Mouse (Mus musculus) neural tube, embryonic 13.5 days (tissue): ENCODE measurements around the gene Upk2. TPM values are rescaled to one million over a fixed set of nuclear protein-coding genes. Genes with fewer than 3 reads are reported as not detected.
"Not testable (repeated sequence)": the region's sequence is repeated elsewhere in the genome, so short reads cannot be mapped to it uniquely, and the experiment has no call there.

Source experiments
- ATAC-seq: fragments of 200-750 bp; cut with Nextera tagmentation; 2 replicates; pipeline ENCODE4 v1.8.0; 2017; ENCODE audit warnings: low read depth, mild to moderate bottlenecking, moderate TSS enrichment, moderate library complexity
- H3K27ac ChIP-seq: fragments of 300-500 bp; sonication (generic); replicated peaks from 2 replicates; pipeline ENCODE4 v1.5.1; 2015; ENCODE audit warnings: moderate library complexity, mild to moderate bottlenecking, inconsistent platforms
- H3K27me3 ChIP-seq: fragments of 300-500 bp; sonication (generic); 2 replicates; pipeline ENCODE4 v1.6.1; 2015; ENCODE audit warnings: mild to moderate bottlenecking, inconsistent platforms
- H3K36me3 ChIP-seq: fragments of 300-500 bp; sonication (generic); 2 replicates; pipeline ENCODE4 v1.6.1; 2015; ENCODE audit warnings: mild to moderate bottlenecking, inconsistent platforms
- H3K4me1 ChIP-seq: fragments of 300-500 bp; sonication (generic); replicated peaks from 2 replicates; pipeline ENCODE4 v1.6.1; 2015; ENCODE audit warnings: inconsistent platforms
- H3K4me2 ChIP-seq: fragments of 300-500 bp; sonication (generic); 2 replicates; pipeline ENCODE4 v1.6.1; 2015; ENCODE audit warnings: inconsistent platforms, mild to moderate bottlenecking, moderate library complexity
- H3K4me3 ChIP-seq: fragments of 300-500 bp; sonication (generic); 2 replicates; pipeline ENCODE4 v1.5.1; 2015; ENCODE audit warnings: mild to moderate bottlenecking, inconsistent platforms
- H3K9ac ChIP-seq: fragments of 300-500 bp; sonication (generic); 2 replicates; pipeline ENCODE4 v1.6.1; 2015; ENCODE audit warnings: moderate library complexity, mild to moderate bottlenecking, inconsistent platforms
- H3K9me3 ChIP-seq: fragments of 300-500 bp; sonication (generic); 2 replicates; pipeline ENCODE4 v1.6.1; 2016; ENCODE audit warnings: inconsistent platforms
- WGBS: fragments of 180-500 bp; shearing (Covaris S2); methylation state at CpG from one replicate; pipeline ENCODE4 v1.1.7; 2015; 5-methylcytosine and 5-hydroxymethylcytosine counted together
- polyA plus RNA-seq: library from polyadenylated mRNA; unstranded; fragments of >200 nt; fragmentation: Nextera tagmentation; extraction: Ambion mirVana; gene quantifications from 2 replicates; pipeline ENCODE4 v1.2.1, GENCODE M21; 2015

Upk2 gene
- polyA plus RNA-seq, 1 experiment from 2014 or later, result not detected

- H3K27ac ChIP-seq, result peak overlapping the region; percentile 97
- H3K9ac ChIP-seq, result peak overlapping the region; percentile 85
- H3K4me3 ChIP-seq, result peak overlapping the region; percentile 72
- H3K4me1 ChIP-seq, result peaks cover 29% of the 10 kb centered on the region
- no peaks in the 10 kb centered on the region for H3K9me3 ChIP-seq
- no peak for ATAC-seq
- no peaks in the 10 kb centered on the region for H3K36me3 ChIP-seq
- WGBS, result 7% methylated on average over 24 of the region's 24 CpGs
- H3K4me2 ChIP-seq, result peak overlapping the region; percentile 93
- no peaks in the 10 kb centered on the region for H3K27me3 ChIP-seq
Observed at GRCm38 (mm10) chr9:44477339-44478228, 22.8 kb upstream of the Upk2 start.

DNA sequence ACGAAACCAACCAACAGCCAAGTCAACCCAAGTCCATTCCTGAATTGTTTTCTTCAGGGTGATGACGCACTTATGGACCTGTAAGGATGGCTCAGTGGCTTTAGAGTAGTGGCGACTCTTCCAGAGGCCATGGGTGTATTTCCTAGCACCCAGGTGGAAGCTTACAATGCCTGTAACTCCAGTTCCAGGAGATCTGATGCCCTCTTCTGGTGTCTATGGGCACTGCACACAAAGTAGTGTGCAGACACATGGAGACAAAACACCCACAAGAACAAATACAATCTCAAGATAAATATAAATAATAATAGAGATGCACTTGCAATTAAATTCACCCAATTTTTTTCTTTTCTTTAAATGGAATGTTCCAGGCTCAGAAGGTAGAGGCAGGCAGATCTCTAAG lies 21.2 kb upstream of the Upk2 start:
- no peak overlapping the region for H3K9ac ChIP-seq
- no peak overlapping the region for H3K27ac ChIP-seq
- no peak for ATAC-seq
- no peak overlapping the region for H3K4me3 ChIP-seq
- WGBS, result 91% methylated on average over 3 of the region's 3 CpGs
- peaks cover 22% of the 10 kb centered on the region for H3K4me1 ChIP-seq
- H3K9me3 ChIP-seq, result no peaks in the 10 kb centered on the region
- H3K27me3 ChIP-seq, result no peaks in the 10 kb centered on the region
- no peak overlapping the region for H3K4me2 ChIP-seq
- no peaks in the 10 kb centered on the region for H3K36me3 ChIP-seq

DNA sequence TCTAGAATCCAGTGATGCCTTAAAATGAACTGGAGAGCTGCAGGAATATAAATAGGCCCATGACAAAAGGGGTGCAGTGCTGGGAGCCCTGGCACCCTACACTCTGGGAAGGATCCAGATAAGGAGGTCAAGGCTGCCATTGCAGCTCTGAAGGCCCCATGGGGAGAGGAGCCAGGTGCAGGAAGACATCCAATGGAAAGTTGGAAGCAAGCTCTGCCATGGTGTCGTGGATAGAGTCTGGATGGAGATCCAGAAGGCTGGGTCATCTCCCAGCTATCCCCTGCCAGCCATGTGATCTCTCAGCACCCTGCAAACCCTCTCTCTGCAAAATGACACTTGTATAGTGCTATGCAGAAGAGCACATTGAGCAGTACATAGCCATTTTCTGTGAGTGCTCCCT lies 19.6 kb upstream of the Upk2 start:
- no peak for ATAC-seq
- H3K27me3 ChIP-seq, result no peaks in the 10 kb centered on the region
- H3K4me2 ChIP-seq, result no peak overlapping the region
- no peak overlapping the region for H3K27ac ChIP-seq
- no peaks in the 10 kb centered on the region for H3K36me3 ChIP-seq
- no peak overlapping the region for H3K9ac ChIP-seq
- H3K4me3 ChIP-seq, result no peak overlapping the region
- 29% methylated on average over 1 of the region's 1 CpGs for WGBS
- peaks cover 11% of the 10 kb centered on the region for H3K4me1 ChIP-seq
- no peaks in the 10 kb centered on the region for H3K9me3 ChIP-seq

DNA sequence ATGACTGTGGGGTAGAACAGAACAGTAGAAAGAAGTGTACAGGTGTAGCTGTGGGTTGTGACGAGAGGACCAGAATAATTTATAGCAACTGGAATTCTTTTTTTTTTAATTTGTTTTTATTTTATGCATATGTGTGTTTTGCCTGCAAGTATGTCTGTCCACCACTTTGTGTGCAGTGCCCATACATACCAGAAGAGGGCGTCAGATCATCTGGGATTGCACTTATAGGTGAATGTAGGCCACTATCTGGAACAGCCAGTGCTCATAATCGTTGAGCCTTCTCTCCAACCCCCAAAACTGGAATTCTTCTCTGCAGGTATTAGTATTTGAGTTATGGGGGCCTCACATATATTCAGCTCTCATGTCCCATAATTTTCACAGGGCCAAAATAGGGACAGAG lies 18.4 kb upstream of the Upk2 start:
- H3K9ac ChIP-seq, result no peak overlapping the region
- 62% methylated on average over 3 of the region's 3 CpGs for WGBS
- no peak for ATAC-seq
- H3K9me3 ChIP-seq, result no peaks in the 10 kb centered on the region
- H3K4me2 ChIP-seq, result no peak overlapping the region
- H3K27ac ChIP-seq, result no peak overlapping the region
- no peaks in the 10 kb centered on the region for H3K36me3 ChIP-seq
- H3K27me3 ChIP-seq, result no peaks in the 10 kb centered on the region
- H3K4me1 ChIP-seq, result peaks cover 17% of the 10 kb centered on the region
- no peak overlapping the region for H3K4me3 ChIP-seq

- Histone ChIP-seq H3K27ac (no peak overlapping the region), H3K9ac (no peak overlapping the region)
- WGBS, result 47% methylated on average over 2 of the region's 2 CpGs
Observed at GRCm38 (mm10) chr9:44468800-44469199, 14.0 kb upstream of the Upk2 start.

DNA sequence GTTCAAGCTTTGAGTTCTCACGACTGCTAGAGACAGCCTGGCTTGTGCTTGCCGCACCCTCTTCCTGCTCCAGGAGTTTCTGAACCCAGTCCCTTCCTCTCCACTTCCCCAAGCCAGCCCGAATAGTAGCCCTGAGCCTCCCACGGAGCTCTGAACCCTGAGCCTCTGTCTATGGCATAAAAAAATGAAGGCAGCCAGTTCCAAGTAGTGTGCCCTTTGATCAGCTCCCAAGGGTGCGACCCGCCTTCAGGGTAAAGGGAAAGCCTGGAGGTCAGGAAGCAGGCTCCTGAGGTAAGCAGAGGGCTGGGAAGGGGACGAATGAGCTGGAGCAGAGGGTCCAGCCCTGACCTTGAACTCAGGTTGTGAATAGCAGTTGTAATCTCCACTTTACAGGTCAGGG lies 13.4 kb upstream of the Upk2 start:
- Histone ChIP-seq H3K27me3 (no peaks in the 10 kb centered on the region), H3K9me3 (no peaks in the 10 kb centered on the region), H3K36me3 (no peaks in the 10 kb centered on the region), H3K4me3 (no peak overlapping the region), H3K9ac (no peak overlapping the region), H3K27ac (no peak overlapping the region), H3K4me1 (peaks cover 7% of the 10 kb centered on the region; the same call in 1 of the 2 replicates), H3K4me2 (no peak overlapping the region)
- WGBS, result 65% methylated on average over 7 of the region's 7 CpGs
- no peak for ATAC-seq

More at GRCm38 (mm10) chr9:44468800-44469199, 14.0 kb upstream of the Upk2 start:
- H3K4me3 ChIP-seq, result no peak overlapping the region
- H3K27me3 ChIP-seq, result no peaks in the 10 kb centered on the region
- no peak for ATAC-seq
- H3K4me1 ChIP-seq, result peaks cover 7% of the 10 kb centered on the region; the same call in 1 of the 2 replicates
- H3K36me3 ChIP-seq, result no peaks in the 10 kb centered on the region
- H3K9me3 ChIP-seq, result no peaks in the 10 kb centered on the region
- H3K4me2 ChIP-seq, result no peak overlapping the region

- 87% methylated on average over 5 of the region's 5 CpGs for WGBS
- H3K9me3 ChIP-seq, result no peaks in the 10 kb centered on the region
- no peak overlapping the region for H3K4me3 ChIP-seq
- no peak overlapping the region for H3K4me2 ChIP-seq
- H3K27ac ChIP-seq, result no peak overlapping the region
- no peak for ATAC-seq
- no peak overlapping the region for H3K9ac ChIP-seq
- H3K36me3 ChIP-seq, result no peaks in the 10 kb centered on the region
- H3K4me1 ChIP-seq, result peaks cover 14% of the 10 kb centered on the region
- no peaks in the 10 kb centered on the region for H3K27me3 ChIP-seq
Observed at GRCm38 (mm10) chr9:44461950-44462349, 7.2 kb upstream of the Upk2 start.

DNA sequence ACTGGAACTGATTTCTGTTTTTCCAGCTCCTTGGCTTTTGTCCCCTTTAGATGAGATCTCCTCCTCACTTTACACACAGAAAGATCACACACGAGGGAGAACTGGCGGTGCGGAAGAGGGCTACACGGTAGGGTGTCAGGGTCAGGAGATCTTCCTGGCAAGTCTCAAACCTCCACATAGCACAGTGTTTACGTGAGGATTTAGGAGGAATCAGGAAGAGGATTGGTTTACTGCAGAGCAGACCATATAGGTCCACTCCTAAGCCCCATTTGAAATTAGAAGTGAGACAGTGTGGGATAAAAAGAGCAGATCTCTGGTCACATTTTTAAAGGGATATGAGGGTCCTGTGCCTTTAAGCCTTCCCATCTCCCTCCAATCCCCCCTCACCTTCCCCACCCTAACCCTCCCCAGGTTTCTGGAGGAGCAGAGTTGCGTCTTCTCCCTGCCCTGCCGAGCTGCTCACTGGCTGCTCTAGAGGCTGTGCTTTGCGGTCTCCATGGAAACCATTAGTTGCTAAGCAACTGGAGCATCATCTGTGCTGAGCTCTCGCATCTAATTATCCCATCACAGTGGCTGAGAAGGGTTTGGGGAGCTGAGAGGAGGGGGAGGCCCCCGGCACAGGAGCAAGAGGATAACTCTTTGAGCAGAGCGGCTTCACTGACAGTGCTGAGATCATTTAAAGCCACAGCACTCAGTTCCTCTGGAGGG lies 2.4 kb upstream of the Upk2 start:
- Histone ChIP-seq H3K4me3 (peak overlapping the region; percentile 4; the same call in 1 of the 2 replicates), H3K27ac (peak overlapping the region; percentile 95), H3K9me3 (no peaks in the 10 kb centered on the region), H3K27me3 (peaks cover 16% of the 10 kb centered on the region), H3K9ac (peak overlapping the region; percentile 56), H3K4me1 (peaks cover 36% of the 10 kb centered on the region), H3K36me3 (no peaks in the 10 kb centered on the region), H3K4me2 (peak overlapping the region; percentile 49)
- ATAC-seq, result peak; percentile 97
- WGBS, result 2% methylated on average over 11 of the region's 11 CpGs

DNA sequence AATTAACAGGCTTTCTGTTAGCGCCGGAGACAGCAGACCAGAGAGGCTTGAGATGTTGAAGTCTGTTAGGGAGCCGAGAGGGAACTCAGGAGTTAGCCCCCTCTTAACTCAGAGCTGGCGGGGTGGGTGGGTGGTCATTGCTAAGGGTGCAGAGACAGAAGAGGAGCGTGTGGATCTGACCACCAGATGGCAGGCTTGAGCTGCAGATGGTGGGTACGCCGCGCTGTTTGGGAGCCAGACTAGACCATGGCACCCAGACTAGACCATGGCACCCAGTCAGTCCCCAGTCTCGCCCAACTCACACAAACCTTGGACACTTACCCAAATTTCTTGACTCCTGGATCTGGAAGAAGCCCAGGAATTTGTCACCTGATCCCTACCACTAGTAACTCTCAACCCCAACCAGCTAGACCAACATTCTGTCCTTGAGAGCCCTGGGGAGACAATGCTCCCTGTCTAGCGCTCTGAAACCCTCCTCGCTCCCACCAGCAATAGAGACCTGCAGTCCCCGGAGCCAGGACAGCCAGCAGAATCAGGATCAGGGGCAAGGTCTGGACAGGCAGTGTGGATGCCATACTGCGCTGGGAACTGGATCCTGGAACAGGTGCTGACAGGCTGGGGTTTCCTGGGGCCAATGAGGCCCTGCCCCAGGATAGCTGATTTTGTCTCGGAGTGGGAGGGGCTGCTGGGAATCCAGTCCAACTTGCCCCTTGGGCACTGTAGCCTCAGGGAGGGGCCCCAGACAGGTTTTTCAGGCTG lies 465 bp downstream of the Upk2 start:
- Histone ChIP-seq H3K36me3 (no peaks in the 10 kb centered on the region), H3K9ac (peak overlapping the region; percentile 38), H3K27me3 (peaks cover 16% of the 10 kb centered on the region), H3K4me2 (no peak overlapping the region), H3K4me1 (peaks cover 36% of the 10 kb centered on the region), H3K9me3 (no peaks in the 10 kb centered on the region), H3K4me3 (no peak overlapping the region), H3K27ac (no peak overlapping the region)
- ATAC-seq, result peak; percentile 72
- WGBS, result 9% methylated on average over 14 of the region's 14 CpGs

- peaks cover 16% of the 10 kb centered on the region for H3K27me3 ChIP-seq
- no peak overlapping the region for H3K4me2 ChIP-seq
- H3K4me1 ChIP-seq, result peaks cover 7% of the 10 kb centered on the region
- H3K27ac ChIP-seq, result no peak overlapping the region
- no peak overlapping the region for H3K4me3 ChIP-seq
- H3K9ac ChIP-seq, result no peak overlapping the region
- no peak for ATAC-seq
- no peaks in the 10 kb centered on the region for H3K9me3 ChIP-seq
- no peaks in the 10 kb centered on the region for H3K36me3 ChIP-seq
Observed at GRCm38 (mm10) chr9:44450387-44450786, 4.4 kb downstream of the Upk2 start.

DNA sequence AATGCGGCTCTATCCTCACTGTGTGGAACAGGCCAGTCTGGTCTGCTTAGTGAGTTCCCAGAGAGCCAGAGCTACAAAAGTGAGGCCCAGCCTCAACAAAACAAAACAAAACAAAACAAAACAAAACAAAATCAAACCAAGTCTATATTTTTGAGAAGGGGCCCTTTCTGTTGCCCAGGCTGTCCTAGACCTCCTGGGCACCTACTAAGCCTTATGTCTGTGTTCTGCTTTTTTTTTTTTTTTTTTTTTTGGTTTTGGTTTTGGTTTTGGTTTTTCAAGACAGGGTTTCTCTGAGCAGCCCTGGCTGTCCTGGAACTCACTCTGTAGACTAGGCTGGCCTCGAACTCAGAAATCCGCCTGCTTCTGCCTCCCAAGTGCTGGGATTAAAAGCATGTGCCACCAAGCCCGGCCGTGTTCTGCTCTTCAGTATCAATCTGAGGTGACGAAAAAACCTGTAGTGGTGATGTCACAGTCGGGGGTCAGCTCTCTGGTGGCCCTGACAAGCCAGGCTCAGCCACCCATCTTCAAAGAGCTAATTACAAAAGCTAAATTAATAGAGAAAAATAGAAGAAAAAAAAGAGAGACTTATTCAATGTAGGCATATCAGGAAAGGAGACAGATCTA lies 10.3 kb downstream of the Upk2 start:
- H3K4me3 ChIP-seq, ATAC-seq, H3K36me3 ChIP-seq, H3K9me3 ChIP-seq, H3K27me3 ChIP-seq, H3K4me1 ChIP-seq, H3K4me2 ChIP-seq, H3K9ac ChIP-seq, H3K27ac ChIP-seq: not testable (repeated sequence)
- 85% methylated on average over 7 of the region's 7 CpGs for WGBS
